Mouse (Mus musculus): ENCODE measurements at regions not wholly inside any gene's neighbourhood (a gene's known extent, or its start where the extent isn't known, plus 50 kb on each side); places are given as distances from the start of the nearest gene placed in this dataset.
"Not testable (repeated sequence)": the region's sequence is repeated elsewhere in the genome, so short reads cannot be mapped to it uniquely, and the experiment has no call there.

DNA sequence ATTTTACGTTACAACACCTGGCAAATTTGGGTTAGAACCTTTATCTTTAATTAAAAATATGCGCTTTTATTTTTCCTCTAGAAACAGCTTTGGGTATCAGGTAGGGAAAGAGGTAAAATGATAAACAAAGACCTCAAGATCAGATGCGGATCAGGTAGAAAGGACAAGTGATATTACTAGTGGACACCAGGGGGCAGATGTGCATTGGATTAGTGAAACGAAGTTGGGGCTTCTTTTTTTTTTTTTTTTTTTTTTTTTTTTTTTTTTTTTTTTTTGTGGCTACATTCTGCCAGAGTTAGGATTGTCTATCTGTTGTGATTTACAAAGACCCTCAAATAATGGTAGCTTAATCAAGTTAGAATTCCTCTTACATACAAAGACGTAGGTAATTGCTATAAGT is 153.8 kb downstream of the Cd109 start:
- WGBS = 42% methylated on average over 5 of the region's 5 CpGs
- no peak for ATAC-seq (ENCODE audit: low FRiP score, low read depth)
- H3K9me3 ChIP-seq = no peaks in the 10 kb centered on the region
- H3K4me1 ChIP-seq (replicated peaks) = no peaks in the 10 kb centered on the region
- H3K36me3 ChIP-seq = no peaks in the 10 kb centered on the region
- no peak overlapping the region for H3K9ac ChIP-seq
- no peaks in the 10 kb centered on the region for H3K27me3 ChIP-seq
- no peak overlapping the region for H3K4me3 ChIP-seq
- no peak overlapping the region for H3K27ac ChIP-seq (replicated peaks)
- H3K4me2 ChIP-seq = no peak overlapping the region

DNA sequence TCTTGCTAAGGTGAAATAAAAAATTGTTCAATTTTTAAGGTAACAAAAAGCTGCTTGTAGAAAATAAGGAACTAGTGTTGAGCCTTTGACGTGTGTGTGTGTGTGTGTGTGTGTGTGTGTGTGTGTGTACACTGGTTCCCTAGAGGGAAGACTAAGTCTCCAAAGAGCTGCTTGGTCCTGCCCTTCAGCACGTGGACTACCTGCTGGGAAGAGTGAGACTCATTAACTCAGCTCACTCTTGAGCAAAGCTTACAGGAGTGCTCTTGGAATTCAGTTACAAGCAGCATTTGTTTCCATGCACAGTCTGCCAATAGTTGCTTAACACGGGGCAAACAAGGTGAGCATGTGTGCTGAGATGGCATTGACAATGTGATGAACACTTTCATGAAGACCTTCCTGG is 158.6 kb downstream of the Cd109 start:
- Histone ChIP-seq H3K4me3 (no peak overlapping the region), H3K4me1 (replicated peaks) (no peaks in the 10 kb centered on the region), H3K4me2 (no peak overlapping the region), H3K9me3 (no peaks in the 10 kb centered on the region), H3K27me3 (no peaks in the 10 kb centered on the region), H3K36me3 (no peaks in the 10 kb centered on the region), H3K9ac (no peak overlapping the region), H3K27ac (replicated peaks) (no peak overlapping the region)
- WGBS = 52% methylated on average over 3 of the region's 3 CpGs
- ATAC-seq (ENCODE audit: low FRiP score, low read depth) = no peak

DNA sequence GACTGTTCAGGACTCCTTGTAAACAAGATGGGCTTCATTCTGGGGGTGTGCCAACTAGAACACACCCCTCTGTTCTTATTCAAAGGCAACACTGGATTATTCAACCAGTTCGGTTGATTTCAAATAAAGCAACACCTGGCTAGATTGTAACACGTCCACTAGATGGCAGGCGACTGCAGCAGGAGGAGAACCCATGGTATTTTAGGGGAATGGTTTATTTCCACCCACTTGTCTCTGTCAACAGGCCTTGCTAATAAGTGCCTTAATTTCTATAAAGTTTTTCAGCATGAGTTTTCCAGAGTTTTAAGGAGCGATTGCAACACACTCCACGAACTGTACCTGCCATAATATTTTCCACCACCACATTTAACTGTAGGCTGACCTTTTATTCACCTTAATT is 160.1 kb downstream of the Cd109 start:
- Histone ChIP-seq H3K36me3 (no peaks in the 10 kb centered on the region), H3K9ac (no peak overlapping the region), H3K4me2 (no peak overlapping the region), H3K27me3 (no peaks in the 10 kb centered on the region), H3K27ac (replicated peaks) (no peak overlapping the region), H3K9me3 (no peaks in the 10 kb centered on the region), H3K4me3 (no peak overlapping the region), H3K4me1 (replicated peaks) (no peaks in the 10 kb centered on the region)
- ATAC-seq (ENCODE audit: low FRiP score, low read depth) = peak; percentile 75
- WGBS = 20% methylated on average over 5 of the region's 5 CpGs

DNA sequence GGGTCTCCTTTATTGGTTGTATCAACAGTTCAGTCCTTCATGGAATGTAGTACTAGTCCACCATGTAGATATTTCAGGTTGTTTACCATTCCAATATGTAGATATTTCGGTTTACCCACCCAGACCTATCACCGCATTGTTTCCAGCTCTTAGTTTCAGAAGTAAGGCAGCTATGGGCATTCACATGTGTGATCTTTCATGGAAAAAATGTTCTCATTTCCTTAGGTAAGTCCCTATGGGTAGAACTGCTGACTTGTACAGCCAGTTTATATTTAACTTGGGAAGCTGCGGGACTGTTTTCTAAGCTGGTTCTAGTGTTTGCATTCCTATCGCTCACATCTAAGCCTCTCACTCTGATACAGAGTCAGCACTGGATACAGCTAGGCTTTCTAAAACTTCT is 165.2 kb downstream of the Cd109 start:
- Histone ChIP-seq H3K4me3 (no peak overlapping the region), H3K27me3 (no peaks in the 10 kb centered on the region), H3K9me3 (no peaks in the 10 kb centered on the region), H3K27ac (replicated peaks) (no peak overlapping the region), H3K9ac (no peak overlapping the region), H3K36me3 (no peaks in the 10 kb centered on the region), H3K4me2 (no peak overlapping the region), H3K4me1 (replicated peaks) (no peaks in the 10 kb centered on the region)
- ATAC-seq (ENCODE audit: low FRiP score, low read depth) = no peak
- 93% methylated on average over 4 of the region's 4 CpGs for WGBS

DNA sequence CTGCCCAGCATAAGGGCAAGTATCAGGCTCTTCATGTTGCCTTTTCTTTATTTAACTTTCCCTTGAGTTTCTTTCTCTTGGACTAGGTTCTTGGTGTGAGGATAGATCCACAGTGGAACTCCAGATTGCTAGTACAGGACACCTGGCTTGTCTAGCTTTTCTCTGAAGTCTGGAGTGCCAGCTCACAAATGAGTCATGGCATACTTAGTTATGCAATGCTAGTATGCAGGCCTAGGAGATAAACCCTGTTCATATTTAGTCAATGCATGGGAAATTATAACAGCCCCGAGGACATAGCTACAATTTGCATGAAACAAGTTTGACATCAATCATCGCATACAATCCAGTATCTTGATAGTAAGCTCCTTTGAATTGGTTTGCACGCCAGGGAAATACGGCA is 167.0 kb downstream of the Cd109 start:
- H3K36me3 ChIP-seq = no peaks in the 10 kb centered on the region
- H3K27me3 ChIP-seq = no peaks in the 10 kb centered on the region
- no peaks in the 10 kb centered on the region for H3K4me1 ChIP-seq (replicated peaks)
- no peak overlapping the region for H3K27ac ChIP-seq (replicated peaks)
- H3K9ac ChIP-seq = no peak overlapping the region
- H3K9me3 ChIP-seq = no peaks in the 10 kb centered on the region
- 90% methylated on average over 4 of the region's 4 CpGs for WGBS
- ATAC-seq (ENCODE audit: low FRiP score, low read depth) = no peak
- H3K4me3 ChIP-seq = no peak overlapping the region
- H3K4me2 ChIP-seq = no peak overlapping the region

DNA sequence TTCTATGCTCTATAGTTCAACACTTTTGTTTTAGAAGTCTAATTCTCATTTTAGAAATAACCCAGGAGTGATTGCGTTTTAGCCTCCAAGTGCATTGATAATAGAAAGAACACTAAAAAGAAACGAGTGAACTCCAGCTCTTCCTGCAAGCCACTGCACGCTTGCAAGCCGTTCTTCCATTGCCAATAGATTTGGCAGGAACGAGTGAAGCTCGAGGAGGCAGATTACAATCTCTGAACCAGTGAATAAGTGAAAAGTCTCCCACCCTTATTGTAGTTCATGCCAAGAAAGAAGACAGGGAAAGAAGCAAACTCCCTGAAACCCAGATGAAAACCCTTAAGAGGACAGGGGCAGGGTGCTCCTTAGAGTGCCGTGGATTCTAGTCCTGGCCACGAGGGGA is 167.5 kb downstream of the Cd109 start:
- 77% methylated on average over 8 of the region's 8 CpGs for WGBS
- Histone ChIP-seq H3K9ac (no peak overlapping the region), H3K4me2 (no peak overlapping the region), H3K9me3 (no peaks in the 10 kb centered on the region), H3K4me1 (replicated peaks) (no peaks in the 10 kb centered on the region), H3K36me3 (no peaks in the 10 kb centered on the region), H3K27me3 (no peaks in the 10 kb centered on the region), H3K4me3 (no peak overlapping the region), H3K27ac (replicated peaks) (no peak overlapping the region)
- no peak for ATAC-seq (ENCODE audit: low FRiP score, low read depth)

DNA sequence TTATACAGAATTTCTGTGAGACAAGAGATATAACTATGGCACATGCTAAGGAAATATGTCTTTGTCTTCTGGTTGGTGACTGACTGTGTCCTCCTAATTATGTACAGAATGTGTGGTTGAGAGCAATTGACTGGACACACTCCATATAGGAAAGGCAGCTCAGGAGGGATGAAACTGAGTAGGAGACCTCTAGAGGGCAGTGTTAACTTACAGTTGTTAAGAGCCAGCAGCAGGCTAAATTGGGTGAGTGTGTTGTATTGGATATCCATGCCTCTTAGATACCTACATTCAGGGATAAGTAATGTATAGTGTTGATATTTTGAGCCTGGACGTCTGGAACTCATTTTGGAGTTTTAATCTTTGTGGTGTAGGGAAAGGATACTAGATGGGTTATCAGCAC is 172.5 kb downstream of the Cd109 start:
- no peak overlapping the region for H3K4me2 ChIP-seq
- H3K4me3 ChIP-seq = no peak overlapping the region
- ATAC-seq (ENCODE audit: low FRiP score, low read depth) = peak; percentile 93
- no peaks in the 10 kb centered on the region for H3K4me1 ChIP-seq (replicated peaks)
- no peaks in the 10 kb centered on the region for H3K36me3 ChIP-seq
- no peak overlapping the region for H3K27ac ChIP-seq (replicated peaks)
- H3K9ac ChIP-seq = no peak overlapping the region
- 9% methylated on average over 1 of the region's 1 CpGs for WGBS
- H3K27me3 ChIP-seq = no peaks in the 10 kb centered on the region
- no peaks in the 10 kb centered on the region for H3K9me3 ChIP-seq

DNA sequence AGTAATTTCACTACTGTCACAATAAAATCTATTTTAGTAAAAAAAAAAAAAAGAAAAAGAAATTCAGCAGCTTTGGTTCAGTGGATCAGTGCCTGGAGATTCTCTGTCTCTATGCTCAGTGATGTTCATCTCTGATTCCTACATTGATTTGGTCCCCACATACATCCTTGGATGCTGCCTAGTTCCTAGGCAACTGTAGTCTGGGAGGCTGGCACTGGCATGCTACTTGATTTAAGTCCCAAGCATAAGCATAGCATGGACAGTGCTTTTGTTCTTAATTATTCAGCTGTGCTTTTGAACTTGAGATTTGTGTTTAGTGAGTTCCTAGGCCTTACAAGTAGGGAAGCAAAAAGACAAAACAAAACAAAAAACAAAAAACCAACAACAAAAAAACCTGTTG is 174.4 kb downstream of the Cd109 start:
- Histone ChIP-seq H3K4me1 (replicated peaks) (no peaks in the 10 kb centered on the region), H3K4me2 (no peak overlapping the region), H3K27me3 (no peaks in the 10 kb centered on the region), H3K27ac (replicated peaks) (no peak overlapping the region), H3K9ac (no peak overlapping the region), H3K4me3 (no peak overlapping the region), H3K36me3 (no peaks in the 10 kb centered on the region), H3K9me3 (no peaks in the 10 kb centered on the region)
- ATAC-seq (ENCODE audit: low FRiP score, low read depth) = no peak

DNA sequence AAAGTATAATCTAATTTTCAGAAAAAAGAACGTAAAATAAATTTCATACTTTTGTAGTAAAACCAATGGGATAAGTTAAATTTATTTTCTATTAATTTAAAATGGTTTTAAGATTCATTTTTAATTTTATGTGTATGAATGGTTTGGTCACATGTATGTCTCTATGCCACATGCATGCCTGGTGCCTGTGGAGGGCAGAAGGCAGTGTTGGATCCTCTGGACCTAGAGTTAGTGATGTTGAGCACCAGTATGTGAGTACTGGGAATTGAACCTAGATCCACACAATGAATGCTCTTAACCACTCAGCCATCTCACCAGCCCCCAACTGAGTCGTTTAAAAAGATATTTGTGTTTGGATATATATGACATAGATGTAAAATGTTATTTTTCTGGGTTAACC is 174.8 kb downstream of the Cd109 start:
- no peaks in the 10 kb centered on the region for H3K9me3 ChIP-seq
- H3K36me3 ChIP-seq = no peaks in the 10 kb centered on the region
- no peak overlapping the region for H3K27ac ChIP-seq (replicated peaks)
- H3K27me3 ChIP-seq = no peaks in the 10 kb centered on the region
- H3K4me1 ChIP-seq (replicated peaks) = no peaks in the 10 kb centered on the region
- H3K9ac ChIP-seq = no peak overlapping the region
- WGBS = 90% methylated on average over 2 of the region's 2 CpGs
- H3K4me3 ChIP-seq = no peak overlapping the region
- no peak for ATAC-seq (ENCODE audit: low FRiP score, low read depth)
- no peak overlapping the region for H3K4me2 ChIP-seq

GRCm38 (mm10) chr9:78795801-78796200 is 180.5 kb downstream of the Cd109 start:
- Histone ChIP-seq H3K4me2 (no peak overlapping the region), H3K4me3 (no peak overlapping the region), H3K9ac (no peak overlapping the region), H3K27me3 (no peaks in the 10 kb centered on the region), H3K36me3 (no peaks in the 10 kb centered on the region), H3K9me3 (no peaks in the 10 kb centered on the region), H3K27ac (replicated peaks) (no peak overlapping the region), H3K4me1 (replicated peaks) (no peaks in the 10 kb centered on the region)
- ATAC-seq (ENCODE audit: low FRiP score, low read depth) = no peak
- WGBS = 64% methylated on average over 1 of the region's 1 CpGs

DNA sequence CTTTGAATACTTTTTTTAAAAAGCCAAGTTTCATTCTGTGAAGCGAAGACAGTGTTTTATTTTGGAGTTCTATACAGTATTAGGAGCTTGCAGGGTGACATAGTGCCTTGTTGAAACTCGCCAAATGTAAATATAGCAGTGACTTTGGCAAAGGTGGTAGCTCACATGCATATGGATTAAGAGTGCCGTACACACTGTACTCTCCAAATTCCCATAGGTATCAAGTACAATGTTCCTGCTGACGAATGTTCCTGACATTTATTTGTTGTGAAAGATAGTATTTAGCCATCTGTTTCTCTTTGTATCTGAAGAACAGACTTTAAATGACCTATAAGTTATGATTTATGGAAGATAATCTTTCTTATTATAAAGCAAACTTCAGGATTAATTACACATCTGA is 201.9 kb downstream of the Cd109 start:
- Histone ChIP-seq H3K27ac (replicated peaks) (no peak overlapping the region), H3K4me1 (replicated peaks) (no peaks in the 10 kb centered on the region), H3K4me2 (no peak overlapping the region), H3K4me3 (no peak overlapping the region), H3K9me3 (no peaks in the 10 kb centered on the region), H3K36me3 (no peaks in the 10 kb centered on the region), H3K9ac (no peak overlapping the region), H3K27me3 (no peaks in the 10 kb centered on the region)
- WGBS = 77% methylated on average over 4 of the region's 4 CpGs
- ATAC-seq (ENCODE audit: low FRiP score, low read depth) = no peak

DNA sequence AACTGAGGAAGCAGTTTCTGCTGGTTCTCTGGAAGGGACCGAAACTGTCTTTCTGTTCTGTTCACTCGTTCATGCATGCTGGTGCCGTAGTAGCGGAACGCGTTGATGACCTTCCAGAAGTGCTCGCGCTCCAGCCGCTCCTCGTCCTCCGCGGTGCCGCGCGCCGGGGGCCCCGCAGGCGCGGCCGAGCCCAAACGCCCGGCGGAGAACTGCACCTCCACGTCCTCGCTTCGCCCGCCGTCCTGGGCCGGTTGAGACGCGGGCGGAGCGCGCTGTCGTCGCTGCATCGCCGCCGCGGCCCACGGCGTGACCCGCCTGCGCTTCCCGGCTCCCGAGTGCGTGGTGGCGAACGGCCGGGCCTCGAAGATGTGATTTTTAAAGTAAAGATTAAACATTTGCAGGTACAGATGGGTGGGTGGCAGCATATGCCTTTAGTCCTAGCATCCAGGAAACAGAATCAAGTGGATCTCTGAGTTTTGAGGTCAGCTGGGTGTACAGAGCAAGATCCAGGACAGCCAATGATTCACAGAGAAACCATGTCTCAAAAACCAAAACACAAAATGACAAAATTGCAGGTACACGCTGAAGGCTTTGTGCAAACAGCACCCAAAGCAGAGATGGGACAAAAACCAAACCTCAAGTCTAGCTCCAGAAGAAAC is 206.3 kb downstream of the Cd109 start:
- not testable (repeated sequence) for H3K27me3 ChIP-seq; H3K27ac ChIP-seq (replicated peaks); H3K36me3 ChIP-seq; H3K4me1 ChIP-seq (replicated peaks); H3K9me3 ChIP-seq
- WGBS = 7% methylated on average over 50 of the region's 52 CpGs
- Histone ChIP-seq H3K4me3 (peak overlapping the region; percentile 41), H3K4me2 (peak overlapping the region; percentile 62), H3K9ac (peak overlapping the region; percentile 32)
- peak; percentile 79; the same call in 1 of the 2 replicates for ATAC-seq (ENCODE audit: low FRiP score, low read depth)

GRCm38 (mm10) chr9:78844969-78845683 is 229.8 kb downstream of the Cd109 start:
- WGBS = 71% methylated on average over 9 of the region's 9 CpGs
- no peak overlapping the region for H3K4me2 ChIP-seq
- H3K4me3 ChIP-seq = no peak overlapping the region
- no peak overlapping the region for H3K27ac ChIP-seq (replicated peaks)
- H3K4me1 ChIP-seq (replicated peaks) = no peaks in the 10 kb centered on the region; the same call in 1 of the 2 replicates
- H3K9ac ChIP-seq = no peak overlapping the region
- no peaks in the 10 kb centered on the region for H3K9me3 ChIP-seq
- no peak for ATAC-seq (ENCODE audit: low FRiP score, low read depth)
- no peaks in the 10 kb centered on the region for H3K27me3 ChIP-seq
- H3K36me3 ChIP-seq = no peaks in the 10 kb centered on the region

All from hindbrain, embryonic 15.5 days (tissue).